Mouse (Mus musculus): Measurements from ENCODE around the gene Sox4. TPM values are rescaled to one million over a fixed set of nuclear protein-coding genes. Genes with fewer than 3 reads are reported as not detected.

Sox4 gene
- total RNA-seq, 1 experiment from 2014 or later: 150 TPM

GRCm38 (mm10) chr13:28950266-28950622 is 3.3 kb downstream of the Sox4 start:
- ATAC-seq (replicated peaks in 1 of 2; ENCODE audit: insufficient read depth in 1 of 2, low FRiP score in 2 of 2, low TSS enrichment in 1 of 2, low read depth in 1 of 2, poor library complexity in 2 of 2, severe bottlenecking in 2 of 2): no peak

GRCm38 (mm10) chr13:28949279-28949915 is 4.1 kb downstream of the Sox4 start:
- ATAC-seq (replicated peaks in 1 of 2; ENCODE audit: insufficient read depth in 1 of 2, low FRiP score in 2 of 2, low TSS enrichment in 1 of 2, low read depth in 1 of 2, poor library complexity in 2 of 2, severe bottlenecking in 2 of 2): no peak

GRCm38 (mm10) chr13:28948541-28948940 is 5.0 kb downstream of the Sox4 start:
- peak in 1 of 2 experiments; percentile 6; a peak in 1 of 4 replicates for ATAC-seq (replicated peaks in 1 of 2; ENCODE audit: insufficient read depth in 1 of 2, low FRiP score in 2 of 2, low TSS enrichment in 1 of 2, low read depth in 1 of 2, poor library complexity in 2 of 2, severe bottlenecking in 2 of 2)

GRCm38 (mm10) chr13:28947740-28948441 is 5.6 kb downstream of the Sox4 start:
- no peak for ATAC-seq (replicated peaks in 1 of 2; ENCODE audit: insufficient read depth in 1 of 2, low FRiP score in 2 of 2, low TSS enrichment in 1 of 2, low read depth in 1 of 2, poor library complexity in 2 of 2, severe bottlenecking in 2 of 2)

- ATAC-seq (replicated peaks in 1 of 2; ENCODE audit: insufficient read depth in 1 of 2, low FRiP score in 2 of 2, low TSS enrichment in 1 of 2, low read depth in 1 of 2, poor library complexity in 2 of 2, severe bottlenecking in 2 of 2): 0 out of 4 replicates have a peak, but pooled peaks of 1 of the 2 experiments have one; percentile 4
These were observed 6.9 kb downstream of the Sox4 start for GRCm38 (mm10) chr13:28946565-28947135.

GRCm38 (mm10) chr13:28945681-28946080 is 7.8 kb downstream of the Sox4 start:
- no peak for ATAC-seq (replicated peaks in 1 of 2; ENCODE audit: insufficient read depth in 1 of 2, low FRiP score in 2 of 2, low TSS enrichment in 1 of 2, low read depth in 1 of 2, poor library complexity in 2 of 2, severe bottlenecking in 2 of 2)

- peak; percentile 54 to 62 for ATAC-seq (replicated peaks in 1 of 2; ENCODE audit: insufficient read depth in 1 of 2, low FRiP score in 2 of 2, low TSS enrichment in 1 of 2, low read depth in 1 of 2, poor library complexity in 2 of 2, severe bottlenecking in 2 of 2)
These were observed 10.6 kb downstream of the Sox4 start for GRCm38 (mm10) chr13:28942926-28943325.

- no peak for ATAC-seq (replicated peaks in 1 of 2; ENCODE audit: insufficient read depth in 1 of 2, low FRiP score in 2 of 2, low TSS enrichment in 1 of 2, low read depth in 1 of 2, poor library complexity in 2 of 2, severe bottlenecking in 2 of 2)
These were observed 11.4 kb downstream of the Sox4 start for GRCm38 (mm10) chr13:28941983-28942630.

GRCm38 (mm10) chr13:28933375-28933774 is 20.1 kb downstream of the Sox4 start:
- ATAC-seq (replicated peaks in 1 of 2; ENCODE audit: insufficient read depth in 1 of 2, low FRiP score in 2 of 2, low TSS enrichment in 1 of 2, low read depth in 1 of 2, poor library complexity in 2 of 2, severe bottlenecking in 2 of 2): no peak

- no peak for ATAC-seq (replicated peaks in 1 of 2; ENCODE audit: insufficient read depth in 1 of 2, low FRiP score in 2 of 2, low TSS enrichment in 1 of 2, low read depth in 1 of 2, poor library complexity in 2 of 2, severe bottlenecking in 2 of 2)
These were observed 21.7 kb downstream of the Sox4 start for GRCm38 (mm10) chr13:28931776-28932175.

GRCm38 (mm10) chr13:28931266-28931665 is 22.2 kb downstream of the Sox4 start:
- ATAC-seq (replicated peaks in 1 of 2; ENCODE audit: insufficient read depth in 1 of 2, low FRiP score in 2 of 2, low TSS enrichment in 1 of 2, low read depth in 1 of 2, poor library complexity in 2 of 2, severe bottlenecking in 2 of 2): no peak

- peak; percentile 60 to 62 for ATAC-seq (replicated peaks in 1 of 2; ENCODE audit: insufficient read depth in 1 of 2, low FRiP score in 2 of 2, low TSS enrichment in 1 of 2, low read depth in 1 of 2, poor library complexity in 2 of 2, severe bottlenecking in 2 of 2)
These were observed 23.1 kb downstream of the Sox4 start for GRCm38 (mm10) chr13:28930364-28930763.

GRCm38 (mm10) chr13:28929936-28930335 is 23.6 kb downstream of the Sox4 start:
- no peak for ATAC-seq (replicated peaks in 1 of 2; ENCODE audit: insufficient read depth in 1 of 2, low FRiP score in 2 of 2, low TSS enrichment in 1 of 2, low read depth in 1 of 2, poor library complexity in 2 of 2, severe bottlenecking in 2 of 2)

GRCm38 (mm10) chr13:28923136-28923535 is 30.4 kb downstream of the Sox4 start:
- ATAC-seq (replicated peaks in 1 of 2; ENCODE audit: insufficient read depth in 1 of 2, low FRiP score in 2 of 2, low TSS enrichment in 1 of 2, low read depth in 1 of 2, poor library complexity in 2 of 2, severe bottlenecking in 2 of 2): no peak

- ATAC-seq (replicated peaks in 1 of 2; ENCODE audit: insufficient read depth in 1 of 2, low FRiP score in 2 of 2, low TSS enrichment in 1 of 2, low read depth in 1 of 2, poor library complexity in 2 of 2, severe bottlenecking in 2 of 2): no peak
These were observed 35.9 kb downstream of the Sox4 start for GRCm38 (mm10) chr13:28917379-28918250.

GRCm38 (mm10) chr13:28913656-28914055 is 39.9 kb downstream of the Sox4 start:
- ATAC-seq (replicated peaks in 1 of 2; ENCODE audit: insufficient read depth in 1 of 2, low FRiP score in 2 of 2, low TSS enrichment in 1 of 2, low read depth in 1 of 2, poor library complexity in 2 of 2, severe bottlenecking in 2 of 2): no peak

GRCm38 (mm10) chr13:28906981-28907380 is 46.5 kb downstream of the Sox4 start:
- ATAC-seq (replicated peaks in 1 of 2; ENCODE audit: insufficient read depth in 1 of 2, low FRiP score in 2 of 2, low TSS enrichment in 1 of 2, low read depth in 1 of 2, poor library complexity in 2 of 2, severe bottlenecking in 2 of 2): no peak

Data from hematopoietic stem cell, adult 5-6 weeks (primary cell).